Mouse (Mus musculus): ENCODE results near the gene Panx2. TPM values are rescaled to one million over a fixed set of nuclear protein-coding genes. Genes with fewer than 3 reads are reported as not detected.

Gene Panx2
- polyA plus RNA-seq, 1 experiment from 2014 or later: 0.68 TPM

DNA sequence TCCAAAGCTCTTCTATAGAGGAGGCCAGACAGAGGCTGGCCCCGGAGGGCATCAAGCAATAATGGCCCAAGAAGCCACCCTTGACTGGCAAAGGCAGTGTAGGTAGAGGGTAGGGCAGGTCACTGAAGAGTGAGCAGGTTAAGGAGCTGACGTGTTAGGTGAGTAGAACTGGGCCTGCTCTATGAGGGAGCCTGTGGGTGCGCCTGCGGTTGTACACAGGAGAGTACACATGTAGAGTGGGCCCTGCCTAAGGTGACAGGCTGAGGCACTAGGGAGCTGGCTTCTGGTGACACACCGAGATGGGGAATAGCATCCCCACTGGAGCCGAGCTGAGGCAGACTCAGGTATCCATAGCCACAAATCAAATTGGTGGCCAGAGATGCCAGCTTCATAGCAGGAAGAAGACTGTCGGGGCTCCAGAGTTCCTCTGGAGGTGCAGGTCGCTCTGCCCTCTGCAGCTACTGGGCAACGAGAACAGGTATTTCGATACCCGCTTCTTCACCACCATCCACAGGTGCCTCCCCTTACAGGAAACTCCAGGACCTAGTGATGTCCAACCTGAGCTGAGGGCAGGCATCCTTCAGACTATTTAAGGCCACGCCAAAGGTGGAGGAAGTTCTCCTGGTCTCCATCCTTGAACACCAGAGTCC is 1.4 kb downstream of the Panx2 start:
- H3K4me3 ChIP-seq (ENCODE audit: low read length): no peak overlapping the region
- no peaks in the 10 kb centered on the region for H3K9me3 ChIP-seq (ENCODE audit: control insufficient read depth, low read length)
- H3K27ac ChIP-seq (ENCODE audit: low read length): no peak overlapping the region
- H3K4me2 ChIP-seq (ENCODE audit: low read depth, low read length): no peak overlapping the region
- peaks cover 4% of the 10 kb centered on the region; the same call in 1 of the 2 replicates for H3K4me1 ChIP-seq (ENCODE audit: control insufficient read depth, insufficient read depth, low read length)
- no peak overlapping the region for H3K9ac ChIP-seq (ENCODE audit: low read depth, low read length)
- WGBS: 88% methylated on average over 12 of the region's 12 CpGs
- no peaks in the 10 kb centered on the region for H3K36me3 ChIP-seq (ENCODE audit: control insufficient read depth, insufficient read depth, low read length)
- peaks cover 38% of the 10 kb centered on the region for H3K27me3 ChIP-seq (replicated peaks; ENCODE audit: control insufficient read depth, insufficient read depth, low read length)
- ATAC-seq: 0 out of 2 replicates have a peak, but pooled peaks have one; percentile 6

DNA sequence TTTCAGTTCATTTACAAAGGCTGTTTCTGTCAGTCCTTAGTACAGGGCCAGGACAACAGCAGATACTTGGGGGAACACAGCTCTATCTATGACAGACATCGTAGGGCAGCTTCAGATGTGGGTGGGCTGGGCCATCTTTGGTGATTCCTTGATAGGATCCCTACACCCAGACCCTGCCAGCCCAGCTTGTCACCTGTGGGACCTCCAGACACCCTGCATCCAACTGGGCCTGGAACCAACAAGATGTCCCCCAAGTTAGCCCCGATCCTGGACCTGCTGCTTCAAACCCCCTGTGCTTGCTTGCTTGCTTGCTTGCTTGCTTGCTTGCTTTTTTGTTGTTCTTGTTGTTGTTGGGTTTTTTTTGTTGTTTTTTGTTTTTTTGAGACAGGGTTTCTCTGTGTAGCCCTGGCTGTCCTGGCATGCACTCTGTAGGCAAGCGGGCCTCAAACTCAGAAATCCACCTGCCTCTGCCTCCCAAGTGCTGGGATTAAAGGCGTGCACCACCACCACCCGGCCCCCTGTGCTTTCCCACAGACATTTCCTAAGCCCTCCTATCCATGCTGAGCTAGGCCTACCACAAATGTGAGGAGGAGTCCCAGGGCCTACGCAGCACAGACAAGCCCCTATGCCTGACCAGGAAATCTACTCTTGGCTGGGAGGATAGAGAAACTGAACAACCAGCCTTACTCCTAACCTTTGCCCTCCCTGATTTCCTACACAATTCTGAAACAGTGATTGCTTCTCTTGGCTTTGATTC is 2.4 kb downstream of the Panx2 start:
- ATAC-seq: no peak
- peaks cover 4% of the 10 kb centered on the region; the same call in 1 of the 2 replicates for H3K4me1 ChIP-seq (ENCODE audit: control insufficient read depth, insufficient read depth, low read length)
- H3K36me3 ChIP-seq (ENCODE audit: control insufficient read depth, insufficient read depth, low read length): no peaks in the 10 kb centered on the region
- no peak overlapping the region for H3K4me3 ChIP-seq (ENCODE audit: low read length)
- no peak overlapping the region for H3K4me2 ChIP-seq (ENCODE audit: low read depth, low read length)
- 87% methylated on average over 6 of the region's 6 CpGs for WGBS
- peaks cover 43% of the 10 kb centered on the region for H3K27me3 ChIP-seq (replicated peaks; ENCODE audit: control insufficient read depth, insufficient read depth, low read length)
- no peak overlapping the region for H3K9ac ChIP-seq (ENCODE audit: low read depth, low read length)
- H3K9me3 ChIP-seq (ENCODE audit: control insufficient read depth, low read length): no peaks in the 10 kb centered on the region
- H3K27ac ChIP-seq (ENCODE audit: low read length): no peak overlapping the region

DNA sequence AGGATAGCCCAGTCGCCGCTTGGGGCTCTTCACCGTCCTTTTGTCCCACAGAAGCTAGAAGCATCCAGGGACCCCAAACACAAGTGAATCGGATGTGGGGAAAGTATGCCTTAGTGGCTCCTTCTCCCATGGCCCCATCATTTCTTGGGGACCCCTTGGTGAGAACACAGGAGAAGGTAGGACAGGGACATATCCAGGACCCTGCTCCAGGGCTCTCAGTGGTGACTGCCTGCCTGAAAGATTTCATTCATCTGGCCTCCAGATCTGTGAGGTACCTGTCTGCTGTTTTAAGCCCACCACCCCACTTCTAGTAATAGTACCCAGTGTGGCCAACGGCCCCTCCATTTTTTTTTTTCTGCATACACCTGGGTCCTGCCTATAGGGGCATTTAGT is 3.0 kb downstream of the Panx2 start:
- Histone ChIP-seq H3K9ac (ENCODE audit: low read depth, low read length) (no peak overlapping the region), H3K27ac (ENCODE audit: low read length) (no peak overlapping the region), H3K9me3 (ENCODE audit: control insufficient read depth, low read length) (no peaks in the 10 kb centered on the region), H3K27me3 (replicated peaks; ENCODE audit: control insufficient read depth, insufficient read depth, low read length) (peaks cover 46% of the 10 kb centered on the region), H3K36me3 (ENCODE audit: control insufficient read depth, insufficient read depth, low read length) (no peaks in the 10 kb centered on the region), H3K4me1 (ENCODE audit: control insufficient read depth, insufficient read depth, low read length) (peaks cover 7% of the 10 kb centered on the region; the same call in 1 of the 2 replicates), H3K4me3 (ENCODE audit: low read length) (no peak overlapping the region), H3K4me2 (ENCODE audit: low read depth, low read length) (no peak overlapping the region)
- no peak for ATAC-seq
- WGBS: 86% methylated on average over 5 of the region's 5 CpGs

DNA sequence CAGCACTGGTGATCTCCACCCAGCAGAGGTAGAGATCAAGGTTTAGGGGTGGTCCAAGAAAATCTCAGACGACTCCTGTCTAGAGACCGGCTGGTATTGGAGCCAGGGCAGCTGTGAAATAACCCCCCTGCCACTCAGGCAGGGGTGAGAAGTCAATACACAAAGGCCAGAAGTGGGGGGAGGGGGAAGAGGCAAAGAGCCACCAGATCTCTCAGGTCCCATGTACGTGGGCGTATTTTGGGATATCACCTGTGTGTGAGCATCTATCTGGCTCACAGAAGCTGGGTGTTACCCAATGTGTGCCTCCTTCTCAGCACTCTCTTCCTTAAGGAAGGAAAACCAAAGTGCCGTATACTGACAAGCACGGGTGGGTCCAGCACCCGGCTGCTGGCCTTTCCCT is 3.5 kb downstream of the Panx2 start:
- Histone ChIP-seq H3K4me3 (ENCODE audit: low read length) (no peak overlapping the region), H3K4me1 (ENCODE audit: control insufficient read depth, insufficient read depth, low read length) (peaks cover 10% of the 10 kb centered on the region; the same call in 1 of the 2 replicates), H3K4me2 (ENCODE audit: low read depth, low read length) (no peak overlapping the region), H3K27ac (ENCODE audit: low read length) (no peak overlapping the region), H3K9me3 (ENCODE audit: control insufficient read depth, low read length) (no peaks in the 10 kb centered on the region), H3K27me3 (replicated peaks; ENCODE audit: control insufficient read depth, insufficient read depth, low read length) (peaks cover 46% of the 10 kb centered on the region), H3K36me3 (ENCODE audit: control insufficient read depth, insufficient read depth, low read length) (no peaks in the 10 kb centered on the region), H3K9ac (ENCODE audit: low read depth, low read length) (no peak overlapping the region)
- ATAC-seq: no peak
- WGBS: 75% methylated on average over 7 of the region's 7 CpGs

DNA sequence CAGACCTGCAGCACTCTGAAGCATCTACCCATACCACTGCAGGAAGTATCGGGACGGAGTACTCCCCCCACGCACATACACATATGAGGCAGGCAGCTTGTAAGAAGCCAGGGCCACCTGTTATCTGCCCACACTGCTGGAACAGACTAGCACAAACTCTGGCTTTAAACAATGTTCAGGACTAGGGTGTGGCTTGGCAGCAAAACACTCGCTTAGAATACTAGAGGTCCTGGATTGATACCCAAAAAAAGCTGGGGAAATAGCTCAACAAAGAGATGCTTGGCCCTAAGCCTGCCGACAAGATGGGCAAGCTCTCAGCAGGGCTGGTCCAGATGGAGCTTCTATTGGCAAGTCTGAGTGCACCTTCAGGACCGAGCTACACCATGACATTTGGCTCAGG is 4.0 kb downstream of the Panx2 start:
- Histone ChIP-seq H3K4me3 (ENCODE audit: low read length) (no peak overlapping the region), H3K4me2 (ENCODE audit: low read depth, low read length) (no peak overlapping the region), H3K27ac (ENCODE audit: low read length) (no peak overlapping the region), H3K9ac (ENCODE audit: low read depth, low read length) (no peak overlapping the region), H3K9me3 (ENCODE audit: control insufficient read depth, low read length) (no peaks in the 10 kb centered on the region), H3K27me3 (replicated peaks; ENCODE audit: control insufficient read depth, insufficient read depth, low read length) (peaks cover 44% of the 10 kb centered on the region), H3K36me3 (ENCODE audit: control insufficient read depth, insufficient read depth, low read length) (no peaks in the 10 kb centered on the region), H3K4me1 (ENCODE audit: control insufficient read depth, insufficient read depth, low read length) (peaks cover 14% of the 10 kb centered on the region; the same call in 1 of the 2 replicates)
- no peak for ATAC-seq
- 68% methylated on average over 6 of the region's 6 CpGs for WGBS

DNA sequence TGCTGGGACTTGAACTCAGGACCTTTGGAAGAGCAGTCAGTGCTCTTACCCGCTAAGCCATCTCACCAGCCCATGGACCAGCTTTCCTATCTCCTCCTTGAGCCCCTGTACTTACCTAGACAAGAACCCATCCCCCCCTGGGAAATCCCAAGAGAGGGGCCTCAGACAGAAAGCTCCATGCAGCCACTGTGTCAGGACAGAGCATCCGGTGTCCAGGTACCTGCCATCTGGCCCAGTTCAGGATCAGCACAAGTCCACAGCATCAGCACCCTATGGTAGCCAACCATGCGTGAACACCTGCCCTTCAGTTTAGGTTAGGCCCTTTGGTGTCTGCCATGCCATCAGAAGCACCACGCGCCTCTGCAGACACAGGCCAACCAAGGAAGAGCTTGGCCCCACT is 5.4 kb downstream of the Panx2 start:
- H3K4me2 ChIP-seq (ENCODE audit: low read depth, low read length): no peak overlapping the region
- H3K4me1 ChIP-seq (ENCODE audit: control insufficient read depth, insufficient read depth, low read length): peaks cover 14% of the 10 kb centered on the region; the same call in 1 of the 2 replicates
- no peak for ATAC-seq
- no peak overlapping the region for H3K9ac ChIP-seq (ENCODE audit: low read depth, low read length)
- H3K36me3 ChIP-seq (ENCODE audit: control insufficient read depth, insufficient read depth, low read length): no peaks in the 10 kb centered on the region
- H3K27ac ChIP-seq (ENCODE audit: low read length): no peak overlapping the region
- peaks cover 37% of the 10 kb centered on the region for H3K27me3 ChIP-seq (replicated peaks; ENCODE audit: control insufficient read depth, insufficient read depth, low read length)
- H3K9me3 ChIP-seq (ENCODE audit: control insufficient read depth, low read length): no peaks in the 10 kb centered on the region
- H3K4me3 ChIP-seq (ENCODE audit: low read length): no peak overlapping the region
- 90% methylated on average over 5 of the region's 5 CpGs for whole genome bisulfite sequencing

DNA sequence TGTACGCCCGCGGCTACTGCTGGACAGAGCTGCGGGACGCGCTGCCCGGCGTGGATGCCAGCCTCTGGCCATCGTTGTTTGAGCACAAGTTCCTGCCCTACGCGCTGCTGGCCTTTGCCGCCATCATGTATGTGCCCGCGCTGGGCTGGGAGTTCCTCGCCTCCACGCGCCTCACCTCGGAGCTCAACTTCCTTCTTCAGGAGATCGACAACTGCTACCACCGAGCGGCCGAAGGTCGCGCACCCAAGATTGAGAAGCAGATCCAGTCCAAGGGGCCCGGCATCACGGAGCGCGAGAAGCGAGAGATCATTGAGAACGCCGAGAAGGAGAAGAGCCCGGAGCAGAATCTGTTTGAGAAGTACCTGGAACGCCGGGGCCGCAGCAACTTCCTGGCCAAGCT is 8.1 kb downstream of the Panx2 start:
- Histone ChIP-seq H3K9me3 (ENCODE audit: control insufficient read depth, low read length) (no peaks in the 10 kb centered on the region), H3K4me1 (ENCODE audit: control insufficient read depth, insufficient read depth, low read length) (peaks cover 15% of the 10 kb centered on the region; the same call in 1 of the 2 replicates), H3K27ac (ENCODE audit: low read length) (no peak overlapping the region), H3K9ac (ENCODE audit: low read depth, low read length) (peak overlapping the region; percentile 48), H3K4me2 (ENCODE audit: low read depth, low read length) (peak overlapping the region; percentile 57), H3K27me3 (replicated peaks; ENCODE audit: control insufficient read depth, insufficient read depth, low read length) (peaks cover 25% of the 10 kb centered on the region), H3K36me3 (ENCODE audit: control insufficient read depth, insufficient read depth, low read length) (no peaks in the 10 kb centered on the region), H3K4me3 (ENCODE audit: low read length) (peak overlapping the region; percentile 35)
- peak; percentile 45; the same call in 1 of the 2 replicates for ATAC-seq
- 28% methylated on average over 35 of the region's 35 CpGs for WGBS

DNA sequence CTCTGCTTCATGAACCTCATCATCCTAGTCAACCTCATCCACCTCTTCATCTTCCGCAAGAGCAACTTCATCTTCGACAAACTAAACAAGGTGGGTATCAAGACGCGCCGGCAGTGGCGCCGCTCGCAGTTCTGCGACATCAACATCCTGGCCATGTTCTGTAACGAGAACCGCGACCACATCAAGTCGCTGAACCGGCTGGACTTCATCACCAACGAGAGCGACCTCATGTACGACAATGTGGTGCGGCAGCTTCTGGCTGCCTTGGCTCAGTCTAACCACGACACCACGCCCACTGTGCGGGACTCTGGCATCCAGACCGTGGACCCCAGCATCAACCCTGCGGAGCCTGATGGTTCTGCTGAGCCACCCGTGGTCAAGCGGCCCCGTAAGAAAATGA is 8.7 kb downstream of the Panx2 start:
- peaks cover 25% of the 10 kb centered on the region for H3K27me3 ChIP-seq (replicated peaks; ENCODE audit: control insufficient read depth, insufficient read depth, low read length)
- peaks cover 15% of the 10 kb centered on the region; the same call in 1 of the 2 replicates for H3K4me1 ChIP-seq (ENCODE audit: control insufficient read depth, insufficient read depth, low read length)
- no peak for ATAC-seq
- peak overlapping the region; percentile 35 for H3K4me3 ChIP-seq (ENCODE audit: low read length)
- H3K9ac ChIP-seq (ENCODE audit: low read depth, low read length): no peak overlapping the region
- no peak overlapping the region for H3K27ac ChIP-seq (ENCODE audit: low read length)
- H3K4me2 ChIP-seq (ENCODE audit: low read depth, low read length): peak overlapping the region; percentile 57
- no peaks in the 10 kb centered on the region for H3K36me3 ChIP-seq (ENCODE audit: control insufficient read depth, insufficient read depth, low read length)
- H3K9me3 ChIP-seq (ENCODE audit: control insufficient read depth, low read length): no peaks in the 10 kb centered on the region
- 29% methylated on average over 26 of the region's 26 CpGs for WGBS

DNA sequence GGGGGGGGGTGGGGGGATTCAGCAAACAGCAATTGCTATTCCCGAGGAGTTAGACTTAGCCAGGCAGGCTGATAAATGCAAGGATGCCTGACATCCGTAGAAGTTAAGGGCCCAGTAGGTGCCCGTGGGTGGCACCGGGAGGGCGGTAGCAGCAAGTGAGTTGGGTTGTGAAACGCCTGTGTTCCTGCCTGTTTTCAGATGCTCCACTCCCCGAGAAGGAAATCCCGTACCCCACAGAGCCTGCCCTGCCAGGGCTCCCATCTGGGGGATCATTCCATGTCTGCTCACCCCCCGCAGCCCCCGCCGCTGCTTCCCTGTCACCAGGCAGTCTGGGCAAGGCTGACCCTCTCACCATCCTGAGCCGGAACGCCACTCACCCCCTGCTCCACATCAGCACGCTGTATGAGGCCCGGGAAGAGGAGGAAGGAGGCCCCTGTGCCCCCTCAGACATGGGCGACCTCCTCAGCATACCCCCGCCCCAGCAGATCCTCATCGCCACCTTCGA is 9.9 kb downstream of the Panx2 start:
- Histone ChIP-seq H3K9ac (ENCODE audit: low read depth, low read length) (no peak overlapping the region), H3K27me3 (replicated peaks; ENCODE audit: control insufficient read depth, insufficient read depth, low read length) (peaks cover 25% of the 10 kb centered on the region), H3K27ac (ENCODE audit: low read length) (no peak overlapping the region), H3K36me3 (ENCODE audit: control insufficient read depth, insufficient read depth, low read length) (no peaks in the 10 kb centered on the region), H3K4me1 (ENCODE audit: control insufficient read depth, insufficient read depth, low read length) (peaks cover 16% of the 10 kb centered on the region), H3K9me3 (ENCODE audit: control insufficient read depth, low read length) (no peaks in the 10 kb centered on the region), H3K4me2 (ENCODE audit: low read depth, low read length) (no peak overlapping the region), H3K4me3 (ENCODE audit: low read length) (no peak overlapping the region)
- 80% methylated on average over 19 of the region's 19 CpGs for WGBS
- ATAC-seq: no peak
